Mouse (Mus musculus): ENCODE data around the gene Zfp820.
A peak's percentile ranks its signal among the peaks of the same experiment; 100 is the strongest.
"Not testable (repeated sequence)": the region's sequence is repeated elsewhere in the genome, so short reads cannot be mapped to it uniquely, and the experiment has no call there.

Zfp820 gene

DNA sequence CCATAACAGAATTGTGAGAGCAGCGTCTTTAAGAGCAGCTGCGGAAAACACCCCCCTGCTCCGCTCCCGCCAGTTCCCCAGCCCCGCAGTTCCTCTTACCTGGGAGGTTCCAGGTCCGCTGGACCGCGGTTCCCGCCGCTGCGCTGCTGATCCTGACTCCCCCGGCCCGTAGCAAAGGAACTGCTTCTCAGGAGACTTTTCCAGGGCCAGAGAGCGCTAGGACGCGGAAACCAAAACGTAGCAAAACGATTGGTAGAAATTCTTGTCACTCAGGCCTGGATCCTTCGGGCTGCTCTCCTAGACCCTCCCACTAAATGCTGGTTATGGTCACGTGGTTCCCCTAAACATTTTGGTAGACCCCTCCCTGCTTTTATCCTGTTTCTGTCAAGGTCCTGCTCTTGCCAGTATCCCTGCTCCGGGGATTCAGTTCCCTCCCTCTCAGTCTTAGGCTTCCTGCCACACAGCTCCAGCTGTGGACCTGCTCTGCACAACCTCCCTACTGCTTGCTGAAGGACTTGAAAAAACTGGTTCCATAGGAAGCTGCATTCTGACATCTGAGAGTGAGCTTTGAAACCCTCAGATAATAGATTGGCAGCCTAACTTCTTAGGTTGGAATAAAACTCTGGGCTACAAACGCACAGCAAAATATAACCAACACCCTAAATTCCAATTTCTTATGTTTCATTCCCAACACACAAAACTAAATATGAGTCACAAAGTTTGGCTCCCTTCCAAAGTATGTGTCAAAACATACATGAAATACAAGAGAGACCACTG is at the start of gene Zfp820:
Zfp820 (minus strand) TSS at position 228 of the 777 bp plus-strand sequence.
- peak; percentile 52 to 67 for DNase-seq (ENCODE audit: low spot score in 2 of 2)

DNA sequence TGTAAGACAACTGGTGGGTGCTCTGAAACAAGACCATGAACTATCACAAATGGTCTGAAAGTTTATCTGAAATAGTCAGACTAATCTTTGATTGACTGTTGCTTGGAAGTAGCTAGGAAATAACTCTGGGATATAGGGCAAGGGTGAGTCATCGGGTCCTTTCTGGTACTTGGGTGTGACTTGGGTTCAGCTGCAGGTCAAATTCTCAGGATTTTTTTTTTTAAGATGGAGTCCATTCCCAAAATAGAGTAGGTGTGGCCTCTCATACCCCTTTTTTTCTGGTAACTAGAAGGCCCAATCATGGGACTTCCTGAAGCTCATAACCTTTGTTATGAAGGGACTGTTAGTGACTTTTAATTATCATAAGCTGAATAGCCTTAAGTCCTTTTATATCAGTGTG is 25.7 kb upstream of the Zfp820 start:
- DNase-seq (ENCODE audit: low spot score in 2 of 2) = no peak

DNA sequence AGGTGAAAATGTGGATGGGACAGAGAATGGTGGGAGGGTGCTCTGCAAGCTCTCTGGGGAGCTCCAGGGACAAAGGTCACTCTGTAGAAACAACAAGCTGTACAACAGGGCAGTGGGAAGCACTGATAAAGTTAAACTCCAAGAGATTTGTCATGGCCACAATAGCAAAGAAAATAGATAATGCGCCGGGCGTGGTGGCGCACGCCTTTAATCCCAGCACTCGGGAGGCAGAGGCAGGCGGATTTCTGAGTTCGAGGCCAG is 680 bp upstream of the Zfp820 start:
- DNase-seq (ENCODE audit: low spot score in 2 of 2) = not testable (repeated sequence)

DNA sequence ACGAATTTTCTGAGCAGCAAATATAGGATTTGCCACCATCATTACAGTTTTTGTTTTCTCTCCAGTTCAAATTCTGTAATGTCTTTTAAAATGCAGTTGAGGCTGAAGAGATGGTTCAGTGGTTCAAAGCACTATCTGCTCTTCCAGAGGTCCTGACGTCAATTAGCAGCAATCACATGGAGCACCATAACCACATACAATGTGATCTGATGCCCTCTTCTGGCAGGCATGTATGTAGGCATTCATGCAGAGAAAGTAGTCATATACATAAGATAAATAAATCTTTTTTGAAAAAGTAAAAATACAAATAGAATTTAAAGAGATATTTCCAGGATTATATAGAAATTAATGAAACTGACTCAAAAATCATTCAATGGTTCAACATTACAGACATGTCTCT is 7.1 kb downstream of the Zfp820 start:
- no peak for DNase-seq (ENCODE audit: low spot score in 2 of 2)

DNA sequence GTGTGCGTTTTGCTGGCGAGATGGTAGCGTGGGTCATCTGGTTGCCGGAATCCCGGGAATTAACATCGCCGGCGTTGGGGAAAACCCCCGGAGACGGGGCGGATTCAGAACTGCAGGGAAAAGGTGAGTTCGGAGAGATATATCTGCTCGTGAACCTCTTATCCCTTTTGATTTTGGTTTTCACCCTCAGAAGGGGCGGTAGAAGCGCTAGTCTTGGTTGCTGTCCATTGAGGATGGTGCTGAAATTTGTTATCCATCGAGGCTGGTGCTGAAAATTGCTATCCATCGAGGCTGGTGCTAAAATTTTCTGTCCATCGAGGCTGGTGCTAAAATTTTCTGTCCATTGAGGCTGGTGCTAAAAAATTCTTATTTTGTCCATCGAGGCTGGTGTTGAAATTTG is 44.2 kb downstream of the Zfp820 start:
- not testable (repeated sequence) for DNase-seq (ENCODE audit: low spot score in 2 of 2)

DNA sequence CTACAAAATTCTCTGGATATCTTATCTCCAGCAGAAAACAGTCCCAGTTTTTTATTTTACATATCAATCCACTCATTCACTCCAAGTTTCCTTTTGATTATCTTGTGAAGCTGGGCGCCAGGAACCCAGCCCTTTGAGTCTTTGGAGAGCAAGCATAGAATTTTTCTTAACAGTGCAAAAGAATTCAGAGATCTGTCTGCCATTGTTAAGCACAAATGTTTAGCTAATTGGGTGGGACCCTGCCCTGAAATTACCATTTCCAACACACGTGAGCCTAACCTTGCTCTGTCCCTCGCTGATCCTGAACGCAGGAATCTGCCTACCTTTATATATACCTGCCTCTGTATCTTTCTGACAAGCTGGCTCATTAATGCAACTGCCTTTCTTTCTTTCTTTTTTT is 53.3 kb downstream of the Zfp820 start:
- DNase-seq (ENCODE audit: low spot score in 2 of 2) = no peak

DNA sequence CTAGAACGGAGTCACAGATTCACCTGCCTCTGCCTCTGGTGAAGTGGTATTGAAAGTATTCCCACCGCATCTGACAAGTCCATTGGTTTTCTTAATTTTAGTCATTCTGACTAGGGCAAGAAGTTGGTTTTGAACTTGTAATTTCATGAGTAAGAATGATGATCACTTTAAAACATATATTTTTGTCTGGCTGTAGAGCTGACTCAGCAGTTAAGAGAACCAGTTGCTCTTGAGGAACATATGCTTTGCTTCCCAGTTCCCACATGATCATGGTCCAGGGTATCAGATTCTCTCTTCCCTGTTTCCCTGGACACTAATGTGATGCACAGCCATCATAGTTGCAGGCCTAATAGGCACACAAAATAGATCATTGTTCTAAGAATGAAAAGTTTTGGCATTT is 75.2 kb downstream of the Zfp820 start:
- no peak for DNase-seq (ENCODE audit: low spot score in 2 of 2)

Measured in right cerebral cortex, postnatal 10 days (tissue).